Mouse (Mus musculus): Measurements from ENCODE around the gene Creb3l4. TPM values are rescaled to one million over a fixed set of nuclear protein-coding genes. Genes with fewer than 3 reads are reported as not detected.

The Creb3l4 gene
- polyA plus RNA-seq, 3 experiments from 2014 or later, result not detected

GRCm38 (mm10) chr3:90224331-90224730 lies 19.0 kb downstream of the Creb3l4 start:
- ATAC-seq, result no peak

- ATAC-seq, result no peak
Observed at GRCm38 (mm10) chr3:90222941-90223340, 20.4 kb downstream of the Creb3l4 start.

GRCm38 (mm10) chr3:90222455-90222854 lies 20.9 kb downstream of the Creb3l4 start:
- ATAC-seq, result no peak

GRCm38 (mm10) chr3:90221123-90221522 lies 22.2 kb downstream of the Creb3l4 start:
- no peak for ATAC-seq

- ATAC-seq, result no peak
Observed at GRCm38 (mm10) chr3:90220531-90220951, 22.8 kb downstream of the Creb3l4 start.

GRCm38 (mm10) chr3:90220088-90220487 lies 23.2 kb downstream of the Creb3l4 start:
- ATAC-seq, result peak; percentile 77

- ATAC-seq, result no peak
Observed at GRCm38 (mm10) chr3:90215825-90216380, 27.4 kb downstream of the Creb3l4 start.

GRCm38 (mm10) chr3:90213956-90214684 lies 29.2 kb downstream of the Creb3l4 start:
- ATAC-seq, result no peak

GRCm38 (mm10) chr3:90213377-90213866 lies 29.9 kb downstream of the Creb3l4 start, which contains the start of the genes Rps27 and Rab13:
Gene Rps27 (minus strand): TSS chr3:90213651.
Gene Rab13 (plus strand): TSS chr3:90213695.
- ATAC-seq, result peak; percentile 96

GRCm38 (mm10) chr3:90212723-90213122 lies 30.6 kb downstream of the Creb3l4 start:
- no peak for ATAC-seq

GRCm38 (mm10) chr3:90211475-90212398 lies 31.6 kb downstream of the Creb3l4 start:
- ATAC-seq, result no peak

GRCm38 (mm10) chr3:90209908-90210566 lies 33.3 kb downstream of the Creb3l4 start:
- no peak for ATAC-seq

- ATAC-seq, result no peak
Observed at GRCm38 (mm10) chr3:90208662-90209061, 34.6 kb downstream of the Creb3l4 start.

GRCm38 (mm10) chr3:90204582-90204981 lies 38.7 kb downstream of the Creb3l4 start:
- ATAC-seq, result no peak

- no peak for ATAC-seq
Observed at GRCm38 (mm10) chr3:90203619-90204018, 39.7 kb downstream of the Creb3l4 start.

GRCm38 (mm10) chr3:90202884-90203283 lies 40.4 kb downstream of the Creb3l4 start:
- ATAC-seq, result no peak

GRCm38 (mm10) chr3:90197548-90197947 lies 45.8 kb downstream of the Creb3l4 start:
- no peak for ATAC-seq

- no peak for ATAC-seq
Observed at GRCm38 (mm10) chr3:90195644-90196043, 47.7 kb downstream of the Creb3l4 start.

- ATAC-seq, result no peak
Observed at GRCm38 (mm10) chr3:90194759-90195158, 48.6 kb downstream of the Creb3l4 start.

- ATAC-seq, result no peak
Observed at GRCm38 (mm10) chr3:90190859-90191510, 52.3 kb downstream of the Creb3l4 start.

All from inflammation-experienced regulatory T-cells, adult 6 months (primary cell).